Mouse (Mus musculus): Measurements from ENCODE around the gene Gm2115.

GRCm38 (mm10) chr7:84611609-84612008, 82.9 kb downstream of the Gm2115 start:
- TF ChIP-seq CTCF (IDR thresholded peaks at IDR 0.05; ENCODE audit: low read depth) (no peak), EP300 (optimal IDR thresholded peaks at IDR 0.05) (no peak)

Measured in stomach, postnatal 0 days (tissue).